Comparison of ENCODE assay signal across 24 mouse cellular contexts in the genomic region with DNA sequence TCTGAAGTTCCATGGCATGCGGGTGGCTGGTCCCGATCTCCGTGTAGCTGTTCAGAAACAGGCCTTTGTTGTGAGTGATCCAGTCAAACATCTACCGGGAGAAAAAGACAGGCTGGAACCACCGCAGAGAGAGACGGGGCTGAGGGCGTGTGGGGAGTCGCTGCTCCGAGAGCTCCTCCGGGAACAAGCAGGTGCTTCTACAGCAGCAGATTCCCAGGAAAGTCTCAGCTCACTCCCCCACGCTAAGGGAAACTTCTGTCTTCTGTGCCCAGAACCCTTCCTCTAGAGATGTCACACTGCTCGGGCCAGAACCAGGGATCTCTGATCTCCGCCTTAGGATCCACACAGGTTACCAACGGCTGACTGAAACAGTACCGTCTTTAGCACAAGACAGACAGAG.
"Had no signal": no experiment of that assay in that cellular context is flagged by ENCODE, and none has a peak within 500 bp of the region (broad histone marks: within the 10 kb centered on the region; RNA-seq: fewer than 3 reads in every experiment).

No protein-coding gene starts in this region.

- H3K9me3 ChIP-seq: heart, embryonic 13.5 days; heart, embryonic 15.5 days; hindbrain, embryonic 15.5 days; intestine, embryonic 15.5 days; limb, embryonic 13.5 days; limb, embryonic 15.5 days; liver, embryonic 12.5 days had no signal

- H3K4me2 ChIP-seq: heart, embryonic 11.5 days; heart, embryonic 13.5 days; heart, embryonic 15.5 days; hindbrain, embryonic 15.5 days; intestine, embryonic 15.5 days; limb, embryonic 13.5 days; limb, embryonic 15.5 days; liver, embryonic 12.5 days had no signal

- H3K27ac ChIP-seq: heart, adult 2 months; heart, embryonic 13.5 days; heart, embryonic 15.5 days; hindbrain, embryonic 15.5 days; intestine, embryonic 15.5 days; layer of hippocampus, adult 2 months; limb, embryonic 13.5 days; limb, embryonic 15.5 days; liver, embryonic 12.5 days; liver, embryonic 14.5 days had no signal

- DNase-seq: forebrain, postnatal 0 days; gastrocnemius, postnatal 14 days; gastrocnemius, postnatal 36 days; heart, adult 11 months; heart, adult 2 months; heart, postnatal 4 days; kidney, adult 18-20 months; kidney, adult 8-10 months; kidney, postnatal 10 days; kidney, postnatal 25 days; kidney, postnatal 4 days; left cerebral cortex, postnatal 4 days had no signal

- H3K27me3 ChIP-seq: heart, embryonic 13.5 days; heart, embryonic 15.5 days; hindbrain, embryonic 15.5 days; intestine, embryonic 15.5 days; limb, embryonic 13.5 days; limb, embryonic 15.5 days; liver, embryonic 12.5 days had no signal

- H3K4me1 ChIP-seq: liver, embryonic 12.5 days had no signal

- ATAC-seq: forebrain, postnatal 0 days; inflammation-experienced regulatory T-cells, adult 6 months; intestine, embryonic 15.5 days; intestine, postnatal 0 days; liver, embryonic 12.5 days had no signal

- H3K9ac ChIP-seq: forebrain, postnatal 0 days; heart, embryonic 13.5 days; heart, embryonic 15.5 days; hindbrain, embryonic 15.5 days; intestine, embryonic 15.5 days; limb, embryonic 13.5 days; limb, embryonic 15.5 days; liver, embryonic 12.5 days; liver, embryonic 14.5 days had no signal

- H3K4me3 ChIP-seq: heart, adult 2 months; heart, embryonic 13.5 days; heart, embryonic 15.5 days; hindbrain, embryonic 15.5 days; intestine, embryonic 15.5 days; layer of hippocampus, adult 2 months; limb, embryonic 13.5 days; limb, embryonic 15.5 days; liver, embryonic 12.5 days had no signal
